Mouse (Mus musculus) kidney, adult 18-20 months (tissue): ENCODE measurements around the gene Cpsf3.

Experiments used
- DNase-seq: peaks from one replicate; pipeline ENCODE4 v3.0.0; 2021

The Cpsf3 gene

DNA sequence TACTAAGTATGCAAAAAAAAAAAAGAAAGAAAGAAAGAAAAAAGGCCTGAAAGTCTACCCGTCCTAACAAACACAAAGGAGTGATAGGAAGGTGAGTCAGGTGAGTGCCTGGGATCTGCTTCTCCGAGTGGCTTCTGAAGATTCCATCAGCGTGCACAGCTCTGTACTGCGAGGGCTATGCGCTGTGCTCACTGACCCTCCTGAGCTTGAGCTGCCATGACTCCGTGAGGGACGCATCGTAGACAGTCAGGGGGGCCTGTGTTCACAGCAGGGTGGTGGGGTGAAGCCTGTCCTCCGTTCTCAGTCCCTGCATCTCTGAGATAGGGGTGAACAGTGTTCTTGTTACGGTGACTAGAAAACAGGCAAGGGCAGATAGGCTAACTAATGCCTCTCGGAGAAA lies 13.7 kb downstream of the Cpsf3 start:
- DNase-seq, result no peak

DNA sequence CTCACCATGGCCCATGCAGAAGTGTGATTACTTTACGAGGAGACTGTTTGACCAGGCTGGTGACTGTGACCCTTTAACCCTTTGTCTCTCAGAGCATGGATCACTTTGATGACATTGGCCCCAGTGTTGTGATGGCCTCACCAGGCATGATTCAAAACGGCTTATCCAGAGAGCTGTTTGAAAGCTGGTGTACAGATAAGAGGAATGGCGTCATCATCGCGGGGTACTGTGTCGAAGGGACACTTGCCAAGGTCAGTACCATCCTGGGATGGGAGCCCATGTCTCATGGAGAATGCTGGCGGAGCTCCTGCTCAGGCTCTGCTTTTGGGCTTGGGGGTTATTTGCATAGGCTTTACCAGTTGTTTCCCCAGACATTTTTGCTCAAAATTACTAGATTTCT lies 16.1 kb downstream of the Cpsf3 start:
- DNase-seq, result no peak

DNA sequence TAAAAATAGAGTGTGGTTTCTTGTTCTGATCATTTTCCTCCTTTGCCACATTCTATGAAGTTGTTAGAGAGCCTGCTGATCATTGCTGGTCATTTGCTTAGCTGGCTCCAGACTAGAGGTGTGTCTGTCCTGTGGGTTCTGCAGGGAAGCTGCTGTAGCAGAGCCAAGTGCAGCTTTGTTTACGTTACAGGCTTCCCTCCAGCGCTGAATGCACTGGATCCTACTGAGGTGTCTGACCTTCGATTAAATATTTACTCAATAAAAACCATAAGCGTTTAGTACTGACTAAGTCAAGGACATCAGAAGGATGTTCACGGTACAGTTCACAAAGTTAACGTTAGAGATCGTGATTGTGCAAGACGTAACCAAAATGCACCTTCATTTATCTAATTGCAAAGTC lies 16.7 kb downstream of the Cpsf3 start:
- peak; percentile 59 for DNase-seq

DNA sequence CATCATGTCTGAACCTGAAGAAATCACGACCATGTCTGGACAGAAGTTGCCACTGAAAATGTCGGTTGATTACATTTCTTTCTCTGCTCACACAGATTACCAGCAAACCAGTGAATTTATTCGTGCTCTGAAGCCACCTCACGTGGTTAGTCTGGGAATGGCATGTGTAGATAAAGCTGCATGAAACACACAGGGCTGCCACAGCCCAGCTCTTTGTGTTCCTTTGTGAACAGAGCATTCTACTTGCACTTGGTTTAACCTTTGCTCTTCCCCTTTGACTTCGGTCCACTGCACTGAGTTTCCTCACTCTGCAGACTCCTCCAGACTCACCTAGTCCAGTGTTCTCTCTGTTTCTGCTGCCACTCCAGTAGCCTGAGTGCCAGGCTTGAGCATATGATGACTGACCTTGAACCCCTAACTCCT lies 17.2 kb downstream of the Cpsf3 start:
- DNase-seq, result peak; percentile 68

DNA sequence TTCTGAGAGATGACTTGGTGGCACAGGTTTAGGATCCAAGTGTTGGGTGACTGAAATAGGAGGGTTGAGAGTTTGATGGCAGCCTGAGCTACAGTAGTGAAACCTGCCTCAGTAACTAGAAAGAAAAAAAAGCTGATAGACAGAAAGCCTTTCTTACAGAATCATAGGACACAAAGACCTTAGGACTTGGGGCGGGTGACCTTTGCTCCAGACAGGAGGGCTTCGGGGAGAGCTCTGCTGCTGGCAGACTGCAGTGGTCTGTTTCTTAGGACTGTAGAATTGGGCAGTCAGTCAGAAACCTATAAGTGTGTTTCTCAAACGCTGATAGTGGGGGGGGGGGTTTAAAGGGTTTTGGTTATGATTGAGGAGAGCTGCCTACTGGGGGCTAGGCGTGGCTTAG lies 20.6 kb downstream of the Cpsf3 start:
- DNase-seq, result no peak

DNA sequence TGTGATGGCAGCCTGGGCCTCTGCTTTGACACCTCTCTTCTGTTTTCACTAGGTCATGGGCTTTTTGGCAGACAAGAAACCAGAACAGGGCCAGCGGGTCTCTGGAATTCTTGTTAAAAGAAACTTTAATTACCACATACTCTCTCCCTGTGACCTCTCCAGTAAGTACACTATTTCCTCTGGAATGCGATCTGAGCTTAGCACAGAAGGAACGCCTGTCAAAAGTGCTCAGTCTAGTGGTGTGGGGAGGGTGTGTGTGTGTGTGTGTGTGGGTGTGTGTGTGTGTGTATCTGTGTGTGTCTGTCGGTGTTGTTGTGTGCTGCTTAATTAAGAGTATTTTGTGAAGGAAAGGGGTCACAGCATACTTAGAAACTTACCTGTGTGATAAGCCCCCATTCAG lies 21.5 kb downstream of the Cpsf3 start:
- DNase-seq, result no peak

DNA sequence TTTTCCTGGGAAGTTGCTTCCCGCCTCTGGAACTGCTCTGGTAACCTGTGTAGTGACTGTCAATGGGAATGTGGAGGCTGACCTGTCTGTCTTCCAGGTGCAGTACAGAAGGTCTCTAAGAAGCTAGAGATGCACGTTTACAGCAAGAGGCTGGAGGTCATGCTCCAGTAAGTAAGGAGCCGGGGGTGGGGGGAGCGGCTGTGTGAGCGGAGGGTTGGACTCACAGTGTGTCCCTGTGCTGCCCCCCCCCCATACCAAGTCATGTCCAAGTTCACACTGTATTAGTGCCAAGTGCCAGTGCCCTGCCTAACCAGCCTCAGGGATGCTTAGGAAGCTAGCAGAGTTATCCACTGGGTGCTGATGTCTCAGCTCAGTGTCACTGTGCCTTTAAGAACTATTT lies 27.0 kb downstream of the Cpsf3 start:
- DNase-seq, result no peak

DNA sequence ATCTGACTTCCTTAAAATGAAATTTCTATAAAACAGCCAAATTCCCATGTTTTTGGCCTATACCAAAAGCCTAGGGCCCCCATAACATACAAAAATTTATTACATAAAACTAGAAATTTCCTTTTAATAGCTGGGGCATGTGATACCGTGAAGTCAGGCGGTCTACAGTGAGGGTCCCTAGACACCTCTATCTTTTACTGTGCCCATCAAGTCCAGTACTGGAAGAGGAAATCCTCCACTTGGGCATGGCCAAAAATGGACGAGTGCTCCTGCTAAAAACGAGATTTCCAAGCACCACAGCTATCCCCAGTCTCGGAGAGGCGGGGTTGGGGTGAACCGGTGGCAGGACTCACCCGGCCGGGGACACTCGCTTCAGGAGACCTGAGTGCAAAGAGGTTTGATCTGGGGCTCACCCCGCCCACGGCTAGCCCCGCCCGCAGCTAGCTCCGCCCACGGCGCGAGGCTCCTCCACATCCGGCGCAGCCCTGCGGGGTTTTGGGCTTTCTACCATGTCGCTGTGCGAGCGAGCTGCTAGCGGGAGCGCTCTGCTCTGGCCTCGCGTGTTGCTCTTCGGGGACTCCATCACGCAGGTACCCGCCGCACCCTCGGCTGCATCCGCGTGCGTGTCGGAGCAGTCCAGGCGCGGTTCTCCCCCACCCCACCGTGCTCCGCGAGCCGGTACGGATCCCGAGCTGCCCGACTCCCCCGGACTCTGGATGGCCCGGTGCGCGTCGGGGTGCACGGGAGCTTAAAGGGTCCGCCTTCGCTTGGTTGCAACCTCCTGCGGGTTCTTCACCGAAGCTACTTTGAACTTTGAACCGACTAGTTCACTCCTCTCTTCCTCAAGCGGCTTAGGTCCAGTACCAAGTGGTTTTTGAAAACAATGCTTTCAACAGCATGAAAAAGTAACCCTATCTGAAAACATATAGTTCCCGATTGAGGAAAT lies 31.0 kb downstream of the Cpsf3 start, which contains the start of gene Iah1:
Gene Iah1, plus strand, starts transcription at position 467 of the 946 bp plus-strand sequence.
- peak; percentile 92 for DNase-seq

DNA sequence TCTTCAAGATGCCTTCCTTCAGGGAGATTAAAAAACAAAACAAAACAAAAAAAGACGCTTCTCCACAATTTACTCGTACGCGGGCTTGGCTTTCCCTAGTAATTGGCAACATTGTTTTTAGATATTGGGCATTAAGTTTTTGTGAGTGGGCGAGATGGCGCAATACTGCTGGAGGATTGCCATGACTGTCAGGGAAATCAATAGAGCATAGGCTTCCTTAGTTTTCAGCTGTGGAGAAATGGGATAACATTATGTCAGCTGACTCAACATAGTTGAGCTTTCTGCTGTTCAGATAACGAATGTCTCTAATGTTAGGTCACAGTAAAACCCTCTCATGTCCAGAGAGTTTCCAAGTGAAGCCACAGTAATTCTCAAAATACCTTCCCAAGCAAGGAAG lies 31.7 kb downstream of the Cpsf3 start:
- peak; percentile 47 for DNase-seq

DNA sequence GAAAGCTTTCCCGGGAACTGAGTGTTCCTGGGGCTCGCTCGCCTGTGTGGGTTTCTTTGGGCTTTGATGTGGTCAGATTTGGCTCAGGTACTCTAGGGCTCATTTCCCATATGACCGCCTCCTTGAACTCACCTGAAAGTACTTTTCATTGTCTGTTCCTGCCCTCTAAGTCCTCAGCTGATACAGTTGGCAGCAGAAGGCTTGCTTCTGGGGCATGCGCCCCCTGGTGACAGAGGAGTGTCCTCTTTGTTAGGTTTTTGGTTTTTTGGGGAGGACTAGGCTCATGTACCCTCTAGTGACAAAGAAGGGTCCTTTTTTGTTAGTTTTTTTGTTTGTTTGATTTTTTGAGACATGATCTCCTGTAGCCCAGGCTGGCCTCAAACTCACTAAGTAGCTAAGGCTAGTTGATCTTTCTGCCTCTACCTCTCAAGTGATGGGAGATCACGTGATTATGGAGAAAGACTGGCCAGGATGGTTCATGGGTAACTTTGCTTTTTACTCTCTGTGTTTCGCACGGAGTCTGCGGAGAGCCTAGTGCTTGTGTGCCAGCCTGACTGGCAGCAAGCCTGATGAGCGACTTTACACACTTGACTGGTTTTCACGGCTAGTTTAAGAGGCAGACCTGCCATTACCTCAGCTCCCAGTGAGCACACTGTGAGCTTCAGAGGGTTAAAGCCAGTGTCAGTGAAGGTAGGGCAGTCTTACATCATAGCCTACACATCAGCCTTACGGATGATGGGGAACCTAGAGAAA lies 33.1 kb downstream of the Cpsf3 start:
- peak; percentile 72 for DNase-seq

DNA sequence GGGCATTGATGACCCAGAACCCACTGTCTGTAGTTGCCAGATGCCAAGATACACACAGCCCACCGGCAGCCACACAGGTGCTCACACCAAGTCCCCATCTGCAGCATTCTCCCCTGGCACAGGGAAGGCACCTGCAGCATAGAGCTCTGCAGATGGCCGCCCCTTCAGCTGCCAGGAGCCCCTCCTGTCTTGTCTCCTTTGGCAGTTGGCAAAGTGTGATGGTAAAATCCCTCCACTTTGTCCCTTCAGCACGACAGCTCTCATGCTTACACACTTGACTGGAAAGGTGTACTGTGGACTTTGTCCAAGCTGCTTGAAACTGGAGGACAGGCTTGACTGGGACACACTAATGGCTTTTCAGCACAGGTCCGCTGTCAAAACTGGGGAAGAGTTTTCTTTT lies 35.1 kb downstream of the Cpsf3 start:
- no peak for DNase-seq

DNA sequence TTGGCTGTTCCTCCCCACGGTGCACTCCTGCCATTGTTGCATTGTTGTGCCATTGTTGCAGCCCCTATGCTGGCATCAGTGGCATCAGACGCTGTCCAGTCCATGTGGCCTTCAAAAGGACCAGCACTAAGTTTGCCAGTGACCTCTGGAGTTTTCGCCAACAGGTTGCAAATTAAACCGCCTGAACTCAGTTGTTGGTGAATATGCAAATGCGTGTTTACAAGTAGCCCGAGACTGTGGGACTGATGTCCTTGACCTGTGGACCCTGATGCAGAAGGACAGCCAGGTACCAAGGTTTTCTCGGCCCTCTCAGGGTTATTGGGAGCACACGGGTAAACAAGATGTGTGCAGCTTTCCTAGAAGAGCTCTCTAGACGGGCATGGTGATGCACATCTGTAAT lies 36.0 kb downstream of the Cpsf3 start:
- peak; percentile 61 for DNase-seq

DNA sequence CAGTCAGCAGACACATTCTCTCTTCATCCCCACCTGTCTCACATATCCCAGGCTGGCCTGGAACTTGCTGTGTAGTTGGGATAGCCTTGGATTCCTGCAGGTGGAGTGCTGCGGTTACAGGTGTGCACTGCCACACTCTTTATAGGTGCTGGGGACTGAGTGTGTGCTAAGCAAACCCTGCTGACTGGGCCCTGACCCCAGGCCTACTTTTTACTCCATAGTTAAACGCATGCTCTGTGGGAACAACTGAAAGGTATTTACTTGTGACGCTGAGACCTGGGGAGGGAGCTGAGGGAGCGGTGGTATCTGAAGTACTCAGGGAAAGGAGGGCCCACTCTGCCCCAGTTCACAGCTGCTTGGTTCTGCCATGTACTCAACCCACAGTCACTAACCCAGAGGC lies 37.1 kb downstream of the Cpsf3 start:
- no peak for DNase-seq

DNA sequence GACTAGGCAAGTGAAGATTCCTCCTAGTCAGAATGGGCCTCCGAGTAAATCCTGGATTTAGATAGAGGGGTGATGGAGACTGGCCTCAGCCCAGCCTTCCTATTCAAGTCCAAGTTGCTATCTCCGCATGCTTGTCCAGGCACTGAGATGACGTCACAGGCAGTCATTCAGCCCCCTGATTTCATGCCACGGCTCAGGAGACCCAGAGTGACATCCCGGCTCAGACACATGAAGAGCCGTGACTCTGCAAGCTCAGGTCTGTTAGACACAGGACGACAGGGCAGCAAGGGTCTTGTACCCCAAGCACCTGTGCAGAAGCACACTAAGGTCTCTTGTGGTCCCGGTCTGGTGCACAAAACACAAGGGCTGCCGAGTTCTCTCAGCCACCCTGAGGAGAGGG lies 37.7 kb downstream of the Cpsf3 start:
- no peak for DNase-seq

DNA sequence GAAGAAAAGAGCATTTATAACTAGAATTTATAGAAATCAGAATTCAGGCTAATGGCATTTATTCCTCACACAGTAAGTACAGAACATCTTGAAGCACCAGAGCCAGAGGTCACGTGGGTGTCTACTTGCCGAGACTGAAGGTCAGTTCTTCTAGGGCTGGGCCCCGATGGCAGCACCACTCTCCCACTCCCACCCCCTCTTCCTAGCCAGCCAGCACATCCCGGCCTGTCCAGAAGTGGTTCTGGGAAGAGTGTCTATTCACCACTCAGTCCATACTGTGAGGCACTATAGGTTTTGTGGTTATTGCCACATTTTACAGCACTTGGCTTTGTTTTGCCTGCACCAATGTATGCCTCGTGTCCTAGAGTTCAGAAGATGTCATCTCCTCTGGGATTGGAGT lies 38.9 kb downstream of the Cpsf3 start:
- no peak for DNase-seq

DNA sequence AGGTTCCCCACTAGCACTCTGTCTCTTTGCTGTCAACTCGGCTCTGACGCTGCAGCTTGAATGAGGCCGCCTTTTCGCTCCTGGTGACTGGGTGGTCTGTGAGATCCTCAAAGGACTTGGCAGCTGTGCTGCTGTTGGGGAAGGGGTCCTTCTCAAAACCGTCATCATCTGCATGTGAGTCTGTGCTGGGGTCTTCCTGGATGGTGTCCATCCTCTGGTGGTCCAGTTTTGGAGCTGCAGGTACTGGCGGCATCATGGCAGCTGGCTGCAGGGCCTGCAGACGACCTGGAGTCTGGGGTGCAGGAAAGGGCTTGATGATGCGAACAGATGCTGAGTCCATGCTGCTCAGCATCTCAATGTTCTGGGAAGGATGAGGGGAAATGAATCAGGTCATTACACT lies 40.1 kb downstream of the Cpsf3 start:
- DNase-seq, result no peak

DNA sequence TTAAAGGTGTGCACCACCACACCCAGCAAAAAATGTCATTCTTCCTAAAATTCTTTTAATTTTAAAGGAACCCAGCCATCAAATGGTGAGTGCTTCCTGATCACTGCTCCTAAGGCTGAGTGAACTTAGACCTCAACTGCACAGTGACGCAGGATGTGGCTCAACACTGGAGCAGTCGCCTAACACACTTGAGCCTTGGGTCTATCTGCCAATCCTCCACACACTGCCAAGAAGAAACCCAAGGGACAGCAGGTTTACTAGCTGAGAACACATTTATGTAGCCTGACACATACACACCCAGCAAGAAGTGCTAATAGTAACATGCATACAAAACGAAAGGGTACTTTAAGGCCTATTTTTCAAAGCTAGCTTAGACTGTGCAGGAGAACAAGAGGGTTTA lies 41.1 kb downstream of the Cpsf3 start:
- DNase-seq, result no peak

DNA sequence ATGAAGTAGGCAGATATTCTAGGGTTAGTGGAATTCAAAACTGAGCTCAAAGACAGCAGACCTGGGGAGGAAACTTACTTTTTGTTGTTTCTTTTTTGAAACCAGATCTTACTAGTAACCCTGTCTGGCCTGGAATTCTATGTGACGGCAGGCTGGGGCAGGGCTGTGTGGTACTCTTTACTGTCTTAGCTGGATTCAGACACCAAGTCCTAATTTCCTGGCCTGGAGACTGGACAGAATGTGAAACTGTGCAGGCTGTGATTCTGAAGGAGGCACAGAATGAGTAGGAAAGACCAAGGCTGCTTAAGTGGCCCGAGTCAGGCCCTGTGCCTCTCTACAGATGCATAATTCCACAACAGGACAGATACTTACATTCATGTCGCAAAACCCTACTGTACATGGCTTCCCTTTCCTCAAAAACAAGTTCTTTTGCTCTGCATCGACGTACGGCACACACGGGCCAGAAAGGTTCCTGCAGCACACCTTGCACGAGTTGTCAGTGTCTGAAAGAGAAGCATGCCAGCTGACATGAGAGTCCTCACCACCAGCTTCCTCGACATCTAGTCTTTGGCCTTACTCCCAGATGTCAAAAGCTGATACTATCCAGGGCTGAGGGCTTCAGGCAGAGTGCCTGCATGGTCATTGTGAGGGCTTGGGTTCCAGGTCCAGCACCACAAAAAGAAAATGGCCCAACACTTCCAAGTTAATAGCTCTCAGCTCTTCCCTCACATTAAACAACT lies 44.6 kb downstream of the Cpsf3 start:
- DNase-seq, result no peak

DNA sequence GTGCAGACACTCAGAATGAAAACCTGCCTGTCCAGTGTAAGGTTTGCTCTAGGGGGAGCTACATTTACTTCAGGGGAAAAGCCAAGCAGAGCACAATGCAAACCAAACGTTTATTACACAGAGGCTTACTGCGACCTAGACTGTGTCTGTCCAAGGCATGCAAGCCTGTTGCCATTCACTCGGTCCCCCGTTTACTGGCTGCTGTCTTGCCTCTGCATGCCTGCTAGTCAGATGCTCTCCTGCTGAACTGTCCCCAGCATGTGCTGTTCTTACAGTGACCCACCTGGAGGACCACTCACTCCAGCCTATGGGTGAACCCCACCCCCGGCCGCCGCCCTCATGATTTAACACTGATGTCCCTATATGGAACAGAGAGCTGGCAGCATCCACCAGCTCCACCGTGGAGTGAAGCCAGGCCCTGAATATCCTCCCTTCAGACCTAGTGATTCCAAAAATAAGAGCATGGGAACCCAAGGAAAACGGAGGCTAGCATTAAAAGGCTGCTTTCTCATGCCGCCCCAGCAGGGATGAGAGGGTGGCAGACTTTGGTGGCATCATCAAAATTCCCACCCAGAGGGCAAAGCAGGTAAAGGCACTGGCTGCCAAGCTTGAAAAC lies 45.9 kb downstream of the Cpsf3 start:
- DNase-seq, result no peak

DNA sequence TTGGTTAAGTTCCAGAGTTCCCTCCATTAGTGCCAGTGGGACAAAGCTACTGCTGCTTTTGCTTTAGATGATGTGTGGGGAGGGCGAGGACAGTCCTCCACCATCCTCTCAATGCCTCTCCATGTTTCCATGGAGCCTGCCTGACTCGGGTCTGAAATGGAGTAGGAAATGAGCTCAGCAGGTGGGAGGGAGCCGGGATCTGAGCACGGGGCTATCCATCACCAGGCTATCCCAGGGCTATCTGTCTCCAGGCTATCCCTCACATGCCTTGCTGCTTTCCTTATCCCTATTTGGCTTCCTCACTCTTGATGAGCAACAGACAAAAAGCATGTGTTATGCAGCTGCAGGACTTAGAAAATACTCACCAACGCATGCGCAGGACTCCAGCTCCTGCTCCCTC lies 46.5 kb downstream of the Cpsf3 start:
- DNase-seq, result no peak

DNA sequence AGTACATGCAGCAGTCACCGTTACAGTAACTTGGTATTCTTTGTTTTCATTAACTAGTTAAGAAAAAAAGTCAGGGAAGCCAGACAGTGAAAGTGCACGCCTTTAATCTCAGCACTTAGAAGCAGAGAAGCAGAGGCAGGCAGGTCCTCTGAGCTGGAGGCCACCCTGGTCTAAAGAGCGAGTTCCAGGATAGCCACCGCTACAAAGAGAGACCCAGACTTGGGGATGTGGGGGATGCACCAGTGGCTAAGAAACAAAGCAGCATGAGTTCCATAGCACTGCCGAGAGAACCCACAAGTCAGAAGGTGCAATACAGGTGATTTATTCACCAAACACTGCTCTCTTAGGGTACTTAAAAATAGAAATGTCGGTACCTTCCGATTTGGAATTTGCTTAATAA lies 47.8 kb downstream of the Cpsf3 start:
- DNase-seq, result no peak

DNA sequence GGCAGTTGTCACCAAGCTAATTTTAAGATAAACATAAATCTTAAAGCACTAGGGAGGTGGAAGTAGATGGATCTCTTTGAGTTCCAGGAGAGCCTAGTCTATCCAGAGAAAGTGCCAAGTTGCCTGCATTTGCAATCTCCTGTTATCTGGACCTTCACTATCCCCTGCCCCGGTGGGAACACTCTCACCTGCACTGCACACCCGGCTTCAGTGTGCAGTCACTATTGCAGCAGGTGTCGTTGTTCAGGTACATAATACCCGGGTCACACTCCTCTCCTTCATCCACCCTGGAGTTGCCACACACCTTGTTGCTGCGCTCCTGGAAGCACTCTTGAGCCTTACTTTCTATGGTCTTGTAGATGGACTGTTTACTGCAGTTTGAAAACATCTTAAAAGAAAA lies 48.6 kb downstream of the Cpsf3 start:
- no peak for DNase-seq

DNA sequence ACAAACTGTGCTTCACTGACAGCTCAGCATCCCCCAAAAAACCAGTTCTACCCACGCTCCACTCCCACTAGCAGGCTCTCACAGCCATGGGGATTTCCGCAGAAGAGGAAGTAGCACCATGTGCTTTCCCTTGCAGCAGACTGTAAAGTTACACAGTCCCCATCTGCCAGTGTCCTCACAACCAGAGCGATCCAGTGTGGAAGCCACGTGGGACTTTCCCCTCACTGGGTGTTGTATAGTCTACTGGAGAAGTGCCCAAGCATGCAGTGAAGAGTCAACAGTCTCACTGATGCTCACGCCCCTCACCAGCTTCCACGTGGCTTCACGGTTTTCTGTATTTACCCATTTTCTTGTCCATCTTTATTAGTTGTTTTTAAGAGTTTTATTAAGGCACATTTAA lies 50.7 kb downstream of the Cpsf3 start:
- no peak for DNase-seq
